Mouse (Mus musculus): ENCODE measurements at regions not wholly inside any gene's neighbourhood (a gene's known extent, or its start where the extent isn't known, plus 50 kb on each side); places are given as distances from the start of the nearest gene placed in this dataset.

DNA sequence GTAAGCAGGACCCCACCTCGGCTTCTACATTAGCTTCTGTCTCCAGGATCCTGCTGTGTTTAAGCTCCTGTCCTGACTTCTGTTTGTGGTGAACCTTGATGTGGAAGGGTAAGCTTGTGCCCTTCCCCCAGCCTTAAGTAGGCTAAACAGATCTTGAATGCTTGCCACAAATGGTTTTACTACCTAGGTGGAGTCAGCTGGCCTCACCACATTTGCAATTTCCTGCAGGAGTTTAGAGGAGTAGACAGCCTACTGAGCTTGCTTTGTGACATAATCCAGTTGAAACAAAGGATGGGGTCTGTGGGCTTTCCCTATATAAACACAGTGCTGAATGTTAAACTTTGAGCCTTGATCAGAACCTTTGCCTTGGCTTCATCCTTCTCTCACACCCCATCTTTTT is 206.7 kb downstream of the Pten start:
- Histone ChIP-seq H3K9ac (replicated peaks; ENCODE audit: low read length) (no peak overlapping the region), H3K9me3 (replicated peaks; ENCODE audit: control insufficient read depth, low read length) (no peaks in the 10 kb centered on the region), H3K27me3 (ENCODE audit: control insufficient read depth, insufficient read depth, low read length) (no peaks in the 10 kb centered on the region), H3K4me3 (ENCODE audit: low read depth, low read length) (no peak overlapping the region), H3K36me3 (replicated peaks; ENCODE audit: control insufficient read depth, insufficient read depth, low read depth, low read length) (no peaks in the 10 kb centered on the region), H3K4me1 (ENCODE audit: control insufficient read depth, insufficient read depth, low read length) (no peaks in the 10 kb centered on the region), H3K27ac (replicated peaks; ENCODE audit: low read depth, low read length) (no peak overlapping the region), H3K4me2 (ENCODE audit: low read depth, low read length) (no peak overlapping the region)
- DNase-seq (ENCODE audit: low spot score) (no peak), ATAC-seq (replicated peaks; ENCODE audit: insufficient number of reproducible peaks, low FRiP score, low TSS enrichment, low read depth) (no peak)
- 72% methylated on average over 1 of the region's 1 CpGs for WGBS

DNA sequence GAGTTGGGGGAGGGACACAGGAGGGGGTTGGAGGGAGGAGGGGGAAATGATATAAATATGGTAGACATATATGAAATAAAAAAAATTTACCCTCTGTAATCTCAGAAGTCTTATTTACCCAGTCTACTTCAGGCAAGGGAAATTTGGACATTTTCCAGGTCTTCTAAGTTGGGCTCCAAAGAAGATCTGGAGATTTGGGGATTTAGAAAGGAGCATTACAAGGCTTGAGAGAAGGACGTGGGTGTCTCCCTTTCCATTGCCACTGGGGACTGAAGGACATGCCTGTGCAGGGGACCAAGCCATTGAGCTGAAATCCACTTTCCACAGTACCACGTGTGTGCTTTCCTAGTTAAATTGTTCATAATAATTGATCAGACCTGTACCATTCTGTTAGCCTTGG is 208.2 kb downstream of the Pten start:
- Histone ChIP-seq H3K27me3 (ENCODE audit: control insufficient read depth, insufficient read depth, low read length) (no peaks in the 10 kb centered on the region), H3K9ac (replicated peaks; ENCODE audit: low read length) (no peak overlapping the region), H3K9me3 (replicated peaks; ENCODE audit: control insufficient read depth, low read length) (no peaks in the 10 kb centered on the region), H3K27ac (replicated peaks; ENCODE audit: low read depth, low read length) (no peak overlapping the region), H3K4me2 (ENCODE audit: low read depth, low read length) (no peak overlapping the region), H3K4me1 (ENCODE audit: control insufficient read depth, insufficient read depth, low read length) (no peaks in the 10 kb centered on the region), H3K4me3 (ENCODE audit: low read depth, low read length) (no peak overlapping the region), H3K36me3 (replicated peaks; ENCODE audit: control insufficient read depth, insufficient read depth, low read depth, low read length) (no peaks in the 10 kb centered on the region)
- DNase-seq (ENCODE audit: low spot score) (no peak), ATAC-seq (replicated peaks; ENCODE audit: insufficient number of reproducible peaks, low FRiP score, low TSS enrichment, low read depth) (no peak)
- 66% methylated on average over 2 of the region's 2 CpGs for WGBS

DNA sequence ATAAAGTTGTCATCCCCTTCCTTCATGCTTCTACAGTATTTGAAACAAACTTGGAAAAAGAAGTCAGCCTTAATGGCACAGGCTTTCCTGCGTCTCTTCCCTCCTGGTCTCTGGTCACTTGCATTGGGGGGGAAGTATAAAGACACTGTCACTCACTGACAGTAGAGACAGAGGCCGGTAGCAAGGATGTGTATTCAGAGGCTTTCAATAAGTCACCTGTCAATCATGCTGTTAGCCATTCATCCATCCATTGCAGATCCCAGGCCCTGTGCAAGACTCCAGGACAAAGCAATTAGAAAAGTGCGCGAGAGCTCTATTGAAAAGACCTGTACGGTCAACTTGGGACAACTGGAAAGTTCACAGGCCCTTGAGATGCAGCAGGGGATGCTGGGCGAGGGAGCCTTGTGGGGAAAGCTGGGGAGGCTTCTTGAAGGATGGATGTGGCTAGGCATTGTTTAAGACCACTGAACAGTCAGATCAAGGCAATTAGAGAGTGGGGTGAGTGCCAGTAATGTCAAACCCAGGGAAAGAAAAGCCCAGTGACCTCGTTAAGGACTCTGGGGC is 212.0 kb downstream of the Pten start:
- ATAC-seq (replicated peaks; ENCODE audit: insufficient number of reproducible peaks, low FRiP score, low TSS enrichment, low read depth) (peak; percentile 39; the same call in 1 of the 2 replicates), DNase-seq (ENCODE audit: low spot score) (peak; percentile 24)
- Histone ChIP-seq H3K4me2 (ENCODE audit: low read depth, low read length) (no peak overlapping the region), H3K9me3 (replicated peaks; ENCODE audit: control insufficient read depth, low read length) (no peaks in the 10 kb centered on the region), H3K27me3 (ENCODE audit: control insufficient read depth, insufficient read depth, low read length) (no peaks in the 10 kb centered on the region), H3K4me3 (ENCODE audit: low read depth, low read length) (no peak overlapping the region), H3K27ac (replicated peaks; ENCODE audit: low read depth, low read length) (no peak overlapping the region), H3K36me3 (replicated peaks; ENCODE audit: control insufficient read depth, insufficient read depth, low read depth, low read length) (no peaks in the 10 kb centered on the region), H3K4me1 (ENCODE audit: control insufficient read depth, insufficient read depth, low read length) (no peaks in the 10 kb centered on the region), H3K9ac (replicated peaks; ENCODE audit: low read length) (no peak overlapping the region)
- 64% methylated on average over 7 of the region's 7 CpGs for WGBS

DNA sequence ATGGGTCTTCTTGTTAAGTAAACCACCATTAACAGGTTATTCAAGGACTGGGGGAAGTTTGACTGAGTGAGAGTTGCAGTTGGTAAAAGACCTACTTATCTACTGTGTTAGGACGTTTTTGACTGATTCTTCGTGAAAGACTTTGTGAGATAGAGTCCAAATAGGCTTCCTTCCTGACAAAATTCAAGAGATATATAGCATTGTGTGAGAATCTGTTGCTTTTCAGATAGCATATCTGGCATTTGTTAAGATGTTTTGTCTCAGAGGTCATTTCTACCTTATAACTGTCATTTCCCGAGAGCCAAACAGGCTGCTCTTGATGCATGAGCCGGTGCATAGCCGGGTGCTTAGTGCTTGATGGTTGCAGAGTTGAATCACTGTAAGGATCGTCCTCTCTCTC is 214.8 kb downstream of the Pten start:
- no peak for ATAC-seq (replicated peaks; ENCODE audit: insufficient number of reproducible peaks, low FRiP score, low TSS enrichment, low read depth)

DNA sequence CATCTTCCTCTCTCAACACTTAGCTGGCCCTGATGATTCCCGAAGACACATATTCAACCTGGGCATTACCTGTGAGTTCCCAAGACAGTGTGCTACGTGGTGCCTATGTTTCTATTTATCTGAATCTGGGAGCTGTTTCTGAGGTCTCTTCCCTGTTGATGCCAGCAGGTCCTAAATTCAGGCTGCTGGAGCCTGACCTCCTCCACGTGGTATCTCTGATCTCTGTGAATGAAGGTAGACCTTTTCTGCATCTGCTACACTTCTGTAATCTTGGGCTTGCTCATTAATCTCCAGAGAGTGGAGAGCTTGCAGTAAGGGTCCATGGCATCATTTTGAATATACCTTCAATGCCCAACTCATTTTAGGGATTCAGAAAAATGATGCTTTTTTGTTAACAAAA is 215.8 kb downstream of the Pten start:
- no peak overlapping the region for H3K4me3 ChIP-seq (ENCODE audit: low read depth, low read length)
- H3K27ac ChIP-seq (replicated peaks; ENCODE audit: low read depth, low read length): no peak overlapping the region
- no peak overlapping the region for H3K4me2 ChIP-seq (ENCODE audit: low read depth, low read length)
- 87% methylated on average over 3 of the region's 3 CpGs for WGBS
- no peaks in the 10 kb centered on the region for H3K4me1 ChIP-seq (ENCODE audit: control insufficient read depth, insufficient read depth, low read length)
- no peaks in the 10 kb centered on the region for H3K9me3 ChIP-seq (replicated peaks; ENCODE audit: control insufficient read depth, low read length)
- ATAC-seq (replicated peaks; ENCODE audit: insufficient number of reproducible peaks, low FRiP score, low TSS enrichment, low read depth): no peak
- H3K36me3 ChIP-seq (replicated peaks; ENCODE audit: control insufficient read depth, insufficient read depth, low read depth, low read length): no peaks in the 10 kb centered on the region
- no peak for DNase-seq (ENCODE audit: low spot score)
- no peak overlapping the region for H3K9ac ChIP-seq (replicated peaks; ENCODE audit: low read length)
- H3K27me3 ChIP-seq (ENCODE audit: control insufficient read depth, insufficient read depth, low read length): no peaks in the 10 kb centered on the region

More for the DNA sequence above, 214.8 kb downstream of the Pten start:
- Histone ChIP-seq H3K9ac (replicated peaks; ENCODE audit: low read length) (no peak overlapping the region), H3K27ac (replicated peaks; ENCODE audit: low read depth, low read length) (no peak overlapping the region), H3K27me3 (ENCODE audit: control insufficient read depth, insufficient read depth, low read length) (no peaks in the 10 kb centered on the region), H3K4me2 (ENCODE audit: low read depth, low read length) (no peak overlapping the region), H3K36me3 (replicated peaks; ENCODE audit: control insufficient read depth, insufficient read depth, low read depth, low read length) (no peaks in the 10 kb centered on the region), H3K4me1 (ENCODE audit: control insufficient read depth, insufficient read depth, low read length) (no peaks in the 10 kb centered on the region), H3K9me3 (replicated peaks; ENCODE audit: control insufficient read depth, low read length) (no peaks in the 10 kb centered on the region), H3K4me3 (ENCODE audit: low read depth, low read length) (no peak overlapping the region)
- WGBS: 94% methylated on average over 6 of the region's 6 CpGs
- no peak for DNase-seq (ENCODE audit: low spot score)

DNA sequence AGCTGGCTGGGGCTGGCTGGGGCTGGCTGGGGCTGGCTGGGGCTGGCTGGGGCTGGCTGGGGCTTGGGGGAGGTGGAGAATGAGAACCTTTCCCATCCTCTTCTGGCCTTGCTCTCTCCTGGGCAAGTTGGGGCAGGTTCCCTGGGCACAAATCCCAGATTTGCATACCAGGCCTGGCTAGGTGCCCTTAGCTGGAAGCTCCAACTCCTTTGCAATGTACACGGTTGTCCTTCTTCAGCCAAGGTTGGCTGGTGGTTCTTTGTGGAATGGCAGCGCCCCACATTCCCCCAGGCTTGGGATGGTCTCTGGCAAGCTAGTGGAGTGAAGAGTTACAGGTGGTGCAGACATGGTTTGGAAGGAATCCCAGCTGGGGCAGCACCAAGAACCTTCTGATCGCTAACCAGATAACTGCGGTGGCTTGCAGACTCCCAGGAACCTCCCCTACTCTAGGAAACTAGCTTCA is 217.5 kb downstream of the Pten start:
- Histone ChIP-seq H3K27me3 (ENCODE audit: control insufficient read depth, insufficient read depth, low read length) (no peaks in the 10 kb centered on the region), H3K36me3 (replicated peaks; ENCODE audit: control insufficient read depth, insufficient read depth, low read depth, low read length) (no peaks in the 10 kb centered on the region), H3K4me2 (ENCODE audit: low read depth, low read length) (no peak overlapping the region), H3K9ac (replicated peaks; ENCODE audit: low read length) (no peak overlapping the region), H3K27ac (replicated peaks; ENCODE audit: low read depth, low read length) (no peak overlapping the region), H3K9me3 (replicated peaks; ENCODE audit: control insufficient read depth, low read length) (no peaks in the 10 kb centered on the region), H3K4me3 (ENCODE audit: low read depth, low read length) (no peak overlapping the region), H3K4me1 (ENCODE audit: control insufficient read depth, insufficient read depth, low read length) (no peaks in the 10 kb centered on the region)
- DNase-seq (ENCODE audit: low spot score): no peak
- no peak for ATAC-seq (replicated peaks; ENCODE audit: insufficient number of reproducible peaks, low FRiP score, low TSS enrichment, low read depth)
- 83% methylated on average over 4 of the region's 4 CpGs for WGBS

DNA sequence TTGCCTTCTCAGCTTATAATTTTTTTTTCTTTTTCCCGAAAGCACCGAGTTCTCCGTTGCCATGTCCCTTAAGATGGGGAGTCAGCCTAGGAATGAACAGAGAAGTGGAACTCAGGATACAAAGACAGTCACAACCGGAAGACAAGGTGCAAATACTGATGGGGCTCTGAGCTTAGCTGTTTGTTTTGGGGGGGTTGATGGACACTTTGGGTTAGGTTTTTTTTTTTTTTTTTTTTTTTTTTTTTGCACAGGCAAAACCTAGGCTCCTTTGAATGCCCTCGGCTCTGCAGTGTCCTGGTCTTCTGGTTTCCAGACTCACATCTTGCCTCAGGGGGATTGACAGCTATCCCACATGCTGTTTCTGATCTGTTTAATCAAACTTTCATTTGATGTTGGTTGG is 218.0 kb downstream of the Pten start:
- no peak overlapping the region for H3K4me3 ChIP-seq (ENCODE audit: low read depth, low read length)
- ATAC-seq (replicated peaks; ENCODE audit: insufficient number of reproducible peaks, low FRiP score, low TSS enrichment, low read depth) (no peak), DNase-seq (ENCODE audit: low spot score) (no peak)
- H3K9me3 ChIP-seq (replicated peaks; ENCODE audit: control insufficient read depth, low read length): no peaks in the 10 kb centered on the region
- H3K27ac ChIP-seq (replicated peaks; ENCODE audit: low read depth, low read length): no peak overlapping the region
- no peaks in the 10 kb centered on the region for H3K36me3 ChIP-seq (replicated peaks; ENCODE audit: control insufficient read depth, insufficient read depth, low read depth, low read length)
- no peak overlapping the region for H3K4me2 ChIP-seq (ENCODE audit: low read depth, low read length)
- no peaks in the 10 kb centered on the region for H3K27me3 ChIP-seq (ENCODE audit: control insufficient read depth, insufficient read depth, low read length)
- H3K9ac ChIP-seq (replicated peaks; ENCODE audit: low read length): no peak overlapping the region
- H3K4me1 ChIP-seq (ENCODE audit: control insufficient read depth, insufficient read depth, low read length): no peaks in the 10 kb centered on the region
- WGBS: 82% methylated on average over 5 of the region's 5 CpGs

DNA sequence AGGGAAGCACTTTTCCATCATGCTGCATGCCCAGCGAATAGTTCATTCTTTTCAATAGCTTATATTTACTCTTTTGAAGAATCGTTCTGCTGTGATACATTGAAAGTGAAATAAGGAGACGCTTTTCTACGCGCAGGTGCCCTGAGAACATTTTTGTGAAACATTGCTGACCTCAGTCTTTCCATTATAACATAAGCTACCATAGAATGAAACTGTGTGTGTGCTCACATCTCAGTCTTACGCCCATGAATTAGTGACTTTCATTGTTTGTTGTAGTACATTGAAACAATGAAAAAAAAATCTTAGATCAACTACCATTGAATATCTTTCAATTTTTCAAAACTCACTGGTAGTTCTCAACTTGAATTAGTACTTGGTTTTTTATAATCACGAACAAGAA is 219.2 kb downstream of the Pten start:
- ATAC-seq (replicated peaks; ENCODE audit: insufficient number of reproducible peaks, low FRiP score, low TSS enrichment, low read depth): no peak
- Histone ChIP-seq H3K36me3 (replicated peaks; ENCODE audit: control insufficient read depth, insufficient read depth, low read depth, low read length) (no peaks in the 10 kb centered on the region), H3K4me1 (ENCODE audit: control insufficient read depth, insufficient read depth, low read length) (no peaks in the 10 kb centered on the region), H3K9ac (replicated peaks; ENCODE audit: low read length) (no peak overlapping the region), H3K4me3 (ENCODE audit: low read depth, low read length) (no peak overlapping the region), H3K27me3 (ENCODE audit: control insufficient read depth, insufficient read depth, low read length) (no peaks in the 10 kb centered on the region), H3K4me2 (ENCODE audit: low read depth, low read length) (no peak overlapping the region), H3K27ac (replicated peaks; ENCODE audit: low read depth, low read length) (no peak overlapping the region), H3K9me3 (replicated peaks; ENCODE audit: control insufficient read depth, low read length) (no peaks in the 10 kb centered on the region)
- no peak for DNase-seq (ENCODE audit: low spot score)
- 92% methylated on average over 7 of the region's 7 CpGs for WGBS

All from embryonic facial prominence, embryonic 11.5 days (tissue).